Mouse (Mus musculus): ENCODE measurements around the gene Nup214.

Gene Nup214

DNA sequence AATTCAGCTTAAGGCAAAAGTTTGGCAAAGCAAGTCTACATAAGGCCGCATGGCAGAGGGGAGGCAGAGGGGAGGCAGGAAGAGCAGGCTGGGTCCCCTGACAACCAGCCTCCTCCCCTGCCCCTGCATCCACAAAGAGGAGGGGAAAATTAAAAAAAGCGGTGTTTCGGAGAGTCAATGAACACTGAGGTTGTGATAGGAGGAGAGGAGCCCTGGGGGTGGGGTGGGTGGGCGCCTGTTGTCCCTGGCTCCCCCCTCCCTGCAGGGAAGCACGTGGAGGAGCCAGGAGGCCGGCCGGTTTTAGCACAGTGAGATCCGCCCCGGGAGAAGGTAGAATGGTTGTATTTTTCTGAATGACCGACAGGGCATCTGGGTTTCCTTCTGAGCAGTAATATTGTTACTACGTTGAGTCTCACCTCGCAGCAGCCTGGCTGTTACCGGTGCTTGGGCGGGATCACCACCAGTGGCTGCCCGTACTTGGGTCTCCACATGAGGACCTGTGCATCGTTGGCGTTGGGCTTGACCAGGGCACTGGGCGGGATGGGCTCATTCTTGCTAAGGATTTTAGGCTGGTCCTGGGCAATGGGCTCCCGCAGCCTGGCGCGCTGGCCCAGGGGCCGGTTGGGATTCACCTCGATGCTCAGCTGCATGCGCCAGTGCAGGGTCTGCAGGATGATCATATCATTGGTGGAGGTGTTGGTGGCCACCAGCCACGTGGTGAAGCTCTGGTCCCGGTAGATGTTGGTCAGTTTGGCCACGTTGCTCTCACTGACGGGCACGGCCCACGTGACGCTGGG, 94.8 kb downstream of the Nup214 start:
- DNase-seq (ENCODE audit: inconsistent ontology term) = no peak

DNA sequence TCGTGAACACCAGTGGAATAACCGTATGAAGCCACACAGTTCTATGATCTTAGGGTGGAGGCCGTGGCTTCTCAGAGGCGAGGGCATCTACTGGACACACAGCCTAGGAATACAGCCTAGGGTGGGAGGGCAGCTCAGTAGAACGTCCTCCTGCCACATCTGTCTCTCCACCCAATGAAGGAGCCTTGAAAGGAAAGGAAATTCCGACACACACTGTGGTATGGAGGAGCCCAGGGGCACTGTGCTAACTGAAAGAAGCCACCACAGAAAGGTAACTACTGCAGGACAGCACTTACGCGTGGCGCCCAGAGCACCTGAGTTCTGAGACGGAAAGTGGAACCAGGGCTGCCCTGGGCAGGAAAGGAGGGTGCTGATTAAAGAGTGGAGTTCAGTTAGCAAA, 96.5 kb downstream of the Nup214 start:
- no peak for DNase-seq (ENCODE audit: inconsistent ontology term)

DNA sequence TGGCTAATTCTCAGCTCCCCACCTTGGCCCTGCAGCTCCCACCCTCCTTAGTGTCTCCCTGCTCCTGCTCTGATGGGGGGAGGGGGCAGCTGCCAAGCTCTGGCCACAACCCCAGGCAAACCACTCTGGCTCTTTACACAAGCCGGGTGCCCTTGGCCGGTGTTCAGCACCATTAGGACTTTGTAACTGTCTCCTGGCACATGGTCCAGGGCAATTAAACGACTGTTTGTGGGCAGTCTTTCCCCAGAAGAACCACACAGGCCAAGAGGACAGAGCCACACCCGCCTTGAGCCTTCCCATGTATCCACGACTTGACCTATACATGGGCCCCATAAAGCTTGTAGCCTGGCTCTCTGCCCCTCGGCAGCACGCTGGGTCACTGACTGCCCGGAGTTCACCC, 100.2 kb downstream of the Nup214 start:
- DNase-seq (ENCODE audit: inconsistent ontology term) = peak; percentile 73

DNA sequence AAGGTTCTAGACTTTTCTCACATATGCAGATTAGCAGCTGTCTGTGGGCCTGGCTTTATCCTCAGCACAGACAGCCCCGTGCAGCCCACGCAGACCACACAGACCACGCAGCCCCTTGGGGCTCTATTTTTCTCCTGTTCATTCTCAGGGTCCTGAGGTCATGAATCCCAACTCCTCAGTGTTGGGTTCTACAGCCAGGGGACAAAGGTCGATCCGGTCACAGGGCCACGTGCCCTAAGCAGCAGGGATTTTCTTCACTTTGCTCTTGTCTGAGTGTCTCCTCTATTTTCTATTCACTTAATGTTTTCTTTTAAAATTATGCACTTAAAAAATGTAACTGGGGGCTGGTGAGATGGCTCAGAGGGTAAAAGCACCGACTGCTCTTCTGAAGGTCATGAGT, 101.1 kb downstream of the Nup214 start:
- no peak for DNase-seq (ENCODE audit: inconsistent ontology term)

DNA sequence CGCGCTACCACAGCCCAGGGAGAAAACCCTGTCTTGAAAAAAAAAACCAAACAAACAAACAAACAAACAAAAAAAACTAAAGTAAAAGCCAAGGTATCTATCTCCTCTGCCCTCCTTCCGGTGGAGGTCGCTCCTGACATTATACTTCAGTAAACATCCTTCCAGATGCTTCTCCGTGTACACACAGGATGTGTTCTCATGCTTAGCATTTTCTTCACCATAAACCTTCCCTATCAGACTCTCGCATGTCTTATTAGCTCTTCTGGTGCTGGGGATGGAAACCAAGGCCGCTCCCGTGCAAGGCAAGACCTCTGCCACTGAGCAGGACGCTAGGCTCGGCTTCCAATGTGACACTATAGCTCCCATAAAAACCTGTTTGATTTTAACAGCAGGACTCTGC, 103.5 kb downstream of the Nup214 start:
- DNase-seq (ENCODE audit: inconsistent ontology term) = no peak

DNA sequence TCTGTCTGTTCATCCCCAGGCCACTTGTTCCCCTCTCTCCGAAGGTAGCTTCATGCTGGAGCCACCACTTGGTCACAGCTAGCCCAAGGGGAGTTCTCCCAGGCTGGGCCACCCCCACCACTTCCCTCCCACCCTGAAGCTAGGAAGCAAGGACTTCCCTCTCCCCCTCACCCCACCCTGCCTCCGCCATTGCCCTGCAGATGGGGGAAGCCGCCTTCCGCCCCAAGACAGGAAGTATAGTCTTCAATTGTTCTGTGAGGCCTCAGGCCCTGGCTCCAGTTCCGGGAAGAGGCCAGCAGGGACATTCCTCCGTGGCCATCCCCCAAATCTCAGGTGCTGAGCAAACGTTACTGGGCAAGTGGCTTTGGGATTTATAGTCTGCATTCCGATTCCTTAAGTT, 104.3 kb downstream of the Nup214 start:
- DNase-seq (ENCODE audit: inconsistent ontology term) = no peak

DNA sequence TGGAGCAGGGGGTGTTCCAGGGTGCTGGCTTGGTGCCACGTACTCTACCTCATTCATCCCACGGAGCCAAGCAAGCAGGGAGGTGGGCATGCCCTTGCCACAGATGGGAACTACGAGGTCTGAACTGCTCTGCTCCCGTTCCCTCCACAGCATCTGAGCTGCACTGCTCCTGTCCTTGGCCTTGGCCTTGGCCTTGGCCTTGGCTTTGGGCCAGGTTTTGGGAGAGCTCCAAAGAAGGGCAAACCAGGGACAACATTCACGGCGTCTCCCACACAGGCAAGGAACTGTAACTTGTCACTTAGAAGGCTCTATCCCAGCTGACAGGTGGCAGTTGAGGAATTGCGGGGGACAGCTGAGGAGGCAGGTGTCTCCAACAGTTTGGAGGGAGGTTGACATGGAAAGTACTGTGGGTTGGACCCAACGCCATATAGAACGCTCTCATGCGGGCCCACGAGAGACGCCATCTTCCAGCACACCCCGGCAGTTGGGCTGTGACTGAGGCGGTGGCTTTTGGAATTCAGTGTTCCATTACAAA, 105.0 kb downstream of the Nup214 start:
- no peak for DNase-seq (ENCODE audit: inconsistent ontology term)

DNA sequence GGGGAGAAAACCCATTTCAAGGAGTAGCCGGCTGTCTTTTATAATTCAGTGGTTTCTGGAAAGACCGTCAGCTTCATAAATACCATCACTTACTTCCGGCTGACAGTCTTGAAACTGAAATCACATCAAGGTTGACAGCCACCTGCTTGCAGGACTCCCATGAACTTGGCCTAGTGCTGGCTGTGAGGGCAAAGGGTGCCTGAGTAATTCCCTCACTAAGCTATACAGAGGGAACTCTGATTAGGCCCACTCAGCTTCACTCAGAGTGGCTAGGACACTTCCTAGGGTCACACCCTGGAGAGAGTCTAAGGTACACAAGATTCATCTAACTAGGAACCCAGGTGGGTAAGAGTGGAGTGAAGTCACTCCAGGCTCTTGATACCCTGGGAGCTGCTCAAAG, 106.4 kb downstream of the Nup214 start:
- DNase-seq (ENCODE audit: inconsistent ontology term) = no peak

DNA sequence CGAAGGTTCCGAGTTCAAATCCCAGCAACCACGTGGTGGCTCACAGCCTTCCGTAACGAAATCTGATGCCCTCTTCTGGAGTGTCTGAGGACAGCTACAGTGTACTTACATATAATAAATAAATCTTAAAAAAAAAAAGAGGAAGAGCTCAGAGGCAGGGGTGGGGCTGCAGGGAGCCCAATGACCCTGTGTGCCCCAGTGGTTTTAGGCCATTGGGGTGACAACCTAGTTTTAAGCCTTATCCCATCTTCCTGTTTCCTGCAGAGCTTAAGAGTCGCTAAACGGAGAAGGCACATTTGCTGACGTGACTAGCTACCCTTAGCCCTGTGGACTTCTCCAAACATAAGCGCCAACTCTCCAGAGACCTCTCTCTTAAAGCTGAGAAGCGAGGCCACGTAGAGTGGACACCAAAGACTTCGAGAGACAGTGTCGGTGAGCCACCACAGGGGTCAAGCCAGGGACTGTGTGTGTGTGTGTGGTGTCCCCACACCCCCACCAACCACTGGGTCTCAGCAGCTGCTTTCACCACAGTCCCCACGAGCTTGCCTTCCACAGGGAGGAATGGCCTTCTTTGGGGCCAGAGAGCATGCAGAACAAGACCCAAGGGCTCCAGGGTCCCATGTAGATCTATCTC, 107.2 kb downstream of the Nup214 start:
- DNase-seq (ENCODE audit: inconsistent ontology term) = no peak

DNA sequence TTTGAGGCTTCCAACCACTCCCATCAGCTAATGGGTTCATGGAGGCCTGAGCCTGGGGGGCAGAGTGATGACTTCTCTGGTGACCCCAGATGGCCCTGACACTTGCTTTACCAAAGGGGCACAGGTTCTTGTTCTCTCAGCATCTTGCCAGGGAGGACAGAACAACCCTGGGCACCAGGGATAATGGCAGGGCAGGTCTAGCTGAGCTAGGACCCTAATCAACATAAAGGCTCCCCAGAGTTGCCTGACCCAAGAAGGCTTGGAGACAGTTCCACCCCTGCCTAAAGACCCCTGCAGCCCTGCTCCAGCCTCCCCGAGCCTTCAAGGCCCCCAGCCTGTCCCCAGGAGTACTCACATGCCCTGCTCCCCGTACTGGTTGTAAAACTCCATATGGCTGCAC, 108.0 kb downstream of the Nup214 start:
- DNase-seq (ENCODE audit: inconsistent ontology term) = no peak

DNA sequence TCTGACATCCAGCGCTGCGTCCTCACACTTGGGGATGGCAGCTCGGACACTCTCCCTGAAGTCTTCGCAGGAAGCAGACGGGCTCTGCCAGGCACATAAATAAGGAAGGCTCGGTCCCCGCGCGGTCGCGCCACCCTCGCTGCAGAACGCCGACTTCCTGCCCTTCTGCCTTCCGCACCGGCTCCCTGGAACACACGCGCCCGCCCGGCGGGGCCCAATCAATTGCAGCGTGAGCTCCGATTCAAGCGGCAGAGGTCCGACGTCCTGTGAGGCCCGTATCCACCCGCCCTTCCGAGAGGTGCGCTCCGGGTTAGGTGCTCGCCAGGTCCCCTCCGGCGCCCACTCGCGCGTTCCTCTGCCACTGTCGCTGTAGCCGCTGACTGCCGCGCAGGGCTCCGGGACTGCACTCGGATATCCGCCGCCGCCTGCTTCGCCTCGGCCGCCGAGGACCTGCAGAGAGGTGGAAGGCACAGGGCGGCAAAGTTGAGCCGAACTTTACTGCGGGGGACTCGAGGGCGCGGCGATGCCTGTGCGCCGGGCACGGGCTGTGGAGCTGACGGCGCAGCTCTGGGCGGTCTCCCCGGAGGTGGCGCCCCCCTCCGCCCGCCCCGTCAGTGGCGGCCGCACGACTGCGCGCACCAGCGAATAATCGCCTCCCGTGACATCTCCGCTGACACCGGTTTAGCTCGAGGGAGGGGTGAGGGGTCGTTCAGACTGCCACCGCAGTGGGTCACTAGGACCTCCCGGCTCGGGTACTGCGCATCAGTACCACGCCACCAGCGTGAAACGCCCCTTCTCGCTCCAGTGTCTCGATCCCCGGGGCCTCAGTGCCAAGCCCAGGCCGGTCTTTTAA, 109.1 kb downstream of the Nup214 start:
- DNase-seq (ENCODE audit: inconsistent ontology term) = peak; percentile 43

DNA sequence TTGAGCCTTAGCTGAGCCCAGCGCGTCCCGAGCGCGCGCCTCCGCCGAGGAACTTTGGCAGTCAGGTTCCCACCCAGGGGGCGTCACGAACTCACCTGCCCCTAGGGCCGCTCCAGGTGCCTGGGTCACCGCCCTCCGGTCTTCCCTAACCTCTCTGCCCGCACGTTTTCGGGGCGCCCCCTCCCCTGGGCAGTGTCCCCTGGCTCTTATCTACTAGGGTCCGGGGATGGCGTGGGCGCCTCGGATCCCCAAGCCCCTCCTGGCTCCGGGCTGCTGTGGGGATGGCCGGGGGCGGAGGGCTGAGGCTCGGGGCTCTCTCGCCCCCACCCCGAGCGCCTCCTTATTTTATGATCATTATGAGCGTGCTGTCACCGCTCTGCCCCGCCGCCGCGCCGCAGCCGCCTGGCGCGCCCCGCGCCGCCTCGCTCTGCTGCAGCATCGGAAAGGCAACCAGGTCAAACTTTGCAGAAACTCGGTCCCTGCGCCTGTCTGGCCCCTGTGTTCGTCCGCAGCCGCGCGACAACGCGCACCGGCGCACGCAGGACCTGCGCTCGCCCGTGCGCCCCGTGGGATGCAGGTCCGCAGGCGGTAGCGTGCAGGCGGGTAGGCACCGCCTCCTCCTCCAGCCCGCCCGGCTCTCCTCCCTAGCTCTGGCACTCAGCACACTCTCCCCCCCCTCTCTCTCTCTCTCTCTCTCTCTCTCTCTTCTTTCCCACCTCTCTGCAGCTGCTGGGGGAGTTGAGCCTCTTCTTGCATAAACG, 110.1 kb downstream of the Nup214 start, which contains the start of gene Fam78a:
Gene Fam78a (minus strand): TSS at position 747 of the 761 bp plus-strand sequence.
- peak; percentile 43 for DNase-seq (ENCODE audit: inconsistent ontology term)

DNA sequence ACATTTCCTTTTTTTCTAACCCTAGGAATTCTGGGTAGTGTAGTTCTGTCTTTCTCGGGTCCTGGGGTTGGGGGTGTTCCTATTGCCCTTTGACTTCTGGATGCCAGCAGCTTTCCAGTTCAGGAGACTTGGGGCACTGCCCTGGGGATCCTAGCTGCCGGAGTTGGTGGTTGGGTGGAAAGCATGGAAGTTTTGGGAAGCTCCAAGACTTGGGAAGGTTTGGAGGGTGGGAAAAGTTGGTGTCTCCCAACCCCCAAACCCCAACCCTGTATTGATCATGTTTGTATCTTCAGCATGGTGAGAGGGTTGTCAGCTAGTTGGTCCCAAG, 110.6 kb downstream of the Nup214 start:
- no peak for DNase-seq (ENCODE audit: inconsistent ontology term)

DNA sequence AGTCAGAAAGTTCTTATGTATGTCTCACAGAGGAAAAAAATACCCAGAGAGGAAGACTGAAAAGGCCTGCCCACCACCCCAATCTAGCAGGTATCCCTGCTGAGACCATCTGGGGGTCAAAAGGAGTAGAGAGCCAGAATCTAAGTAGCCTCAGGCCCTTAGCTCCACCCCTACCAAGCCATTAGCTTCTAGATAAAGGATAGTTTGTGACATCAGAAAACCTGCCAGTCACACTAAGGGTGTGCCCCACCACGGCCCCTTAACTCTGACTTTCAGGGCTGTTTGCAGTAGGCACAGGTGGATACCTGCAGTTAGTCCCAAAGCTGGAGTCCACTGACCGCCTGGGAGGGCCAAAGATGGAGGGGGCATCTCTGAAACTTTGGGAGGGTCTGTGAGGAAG, 111.0 kb downstream of the Nup214 start:
- no peak for DNase-seq (ENCODE audit: inconsistent ontology term)

DNA sequence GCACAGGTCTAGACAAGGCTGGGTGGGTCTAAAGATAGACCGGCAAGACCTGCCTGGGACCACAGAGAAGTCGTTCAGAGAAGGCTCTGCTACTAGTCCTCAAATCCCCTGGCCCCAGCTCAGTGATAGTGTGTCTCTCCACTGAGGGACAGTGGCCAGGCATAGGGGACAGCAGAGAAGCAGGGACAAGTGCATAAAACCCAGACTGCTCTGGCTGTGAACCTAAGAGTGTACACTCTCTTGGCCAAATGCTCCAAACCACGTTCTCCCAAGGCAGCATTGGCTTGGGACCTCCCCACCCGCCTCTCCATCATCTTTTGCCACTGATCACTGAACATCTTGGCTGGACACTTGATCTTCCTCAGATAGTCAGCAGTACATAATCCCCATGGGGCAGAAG, 113.4 kb downstream of the Nup214 start:
- DNase-seq (ENCODE audit: inconsistent ontology term) = no peak

DNA sequence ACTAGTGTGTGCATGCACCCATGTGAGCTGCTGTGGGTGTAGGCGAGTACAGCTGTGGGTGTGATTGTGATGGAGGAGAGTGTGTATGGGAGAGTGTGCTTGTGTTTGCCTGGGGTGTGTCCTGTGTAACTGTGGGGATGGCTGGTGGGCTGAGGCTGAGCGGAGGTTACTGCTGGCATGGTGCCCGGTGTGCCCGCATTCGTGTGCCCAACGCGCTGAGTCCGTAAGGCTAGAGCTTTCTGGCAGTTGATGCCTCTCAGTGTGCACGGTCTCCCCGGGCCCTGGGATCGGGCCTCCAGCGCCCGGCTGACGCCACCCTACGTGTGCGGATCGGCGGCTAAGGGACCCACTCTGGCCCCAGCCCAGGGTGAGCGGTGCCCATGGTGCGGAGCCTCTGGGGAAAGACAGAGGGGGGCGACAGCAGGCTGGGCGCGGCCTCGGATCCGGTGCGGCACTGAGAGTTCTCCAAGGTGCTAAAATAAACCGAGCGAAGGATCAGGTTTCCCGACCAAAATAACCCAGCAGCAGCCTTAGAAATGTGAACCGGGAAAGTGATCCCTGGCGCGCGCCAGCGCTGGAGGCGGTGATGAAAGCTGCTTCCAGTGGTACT, 114.2 kb downstream of the Nup214 start:
- DNase-seq (ENCODE audit: inconsistent ontology term) = peak; percentile 36

DNA sequence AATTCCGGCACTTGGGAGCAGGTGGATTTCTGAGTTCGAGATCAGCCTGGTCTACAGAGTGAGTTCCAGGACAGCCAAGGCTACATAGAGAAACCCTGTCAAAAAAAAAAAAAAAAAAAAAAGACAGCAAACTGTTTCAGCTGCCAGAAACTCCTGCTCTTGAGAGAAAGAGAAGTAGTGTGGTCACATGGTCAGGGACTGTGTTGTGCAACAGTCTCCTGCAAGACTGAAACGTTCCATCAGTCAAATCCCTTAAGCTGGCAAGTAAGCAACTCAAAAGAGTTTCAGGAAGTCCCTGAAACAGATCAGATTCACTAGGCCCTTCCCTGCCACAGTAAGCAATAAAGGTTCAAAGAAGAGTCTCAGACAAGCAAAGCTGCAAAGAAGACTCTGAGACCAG, 115.4 kb downstream of the Nup214 start:
- no peak for DNase-seq (ENCODE audit: inconsistent ontology term)

DNA sequence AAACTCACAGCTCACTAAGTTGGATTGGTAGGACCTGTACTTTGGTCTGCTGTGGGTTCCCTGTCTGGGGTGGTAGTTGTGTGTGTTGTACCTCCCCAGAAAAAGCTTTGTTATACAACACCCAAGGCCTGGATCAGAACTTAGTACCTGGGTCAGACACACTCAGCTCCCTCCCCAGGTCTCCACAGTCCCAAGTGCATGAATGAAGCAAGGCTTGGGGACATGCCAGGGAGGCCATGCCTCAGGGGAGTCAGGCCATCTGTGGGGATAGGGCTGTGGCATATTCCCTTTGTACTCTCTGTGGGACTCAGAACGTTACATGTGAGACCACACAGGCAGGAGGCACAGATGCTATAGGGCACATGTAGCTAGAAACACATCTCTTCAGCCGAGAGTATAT, 115.9 kb downstream of the Nup214 start:
- DNase-seq (ENCODE audit: inconsistent ontology term) = no peak

DNA sequence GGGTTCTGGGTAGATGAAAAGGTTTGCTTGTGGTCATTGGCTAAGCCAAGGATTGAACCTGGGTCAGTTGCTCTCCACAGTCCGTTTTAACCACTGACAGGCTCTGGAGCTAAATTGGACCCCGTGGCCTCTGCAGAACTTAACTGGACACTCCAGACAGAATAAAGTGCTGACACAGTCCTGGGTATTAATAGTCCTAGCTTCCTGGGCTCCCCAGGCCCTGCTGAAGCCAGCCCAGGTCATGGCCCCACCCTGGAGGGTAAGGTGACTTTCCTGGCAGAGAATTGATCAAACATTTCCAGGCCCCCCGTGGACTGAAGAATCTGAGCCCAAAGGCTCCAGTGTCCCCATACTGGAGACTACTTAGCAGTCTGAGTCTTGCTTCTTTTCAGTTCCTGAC, 117.7 kb downstream of the Nup214 start:
- DNase-seq (ENCODE audit: inconsistent ontology term) = no peak

DNA sequence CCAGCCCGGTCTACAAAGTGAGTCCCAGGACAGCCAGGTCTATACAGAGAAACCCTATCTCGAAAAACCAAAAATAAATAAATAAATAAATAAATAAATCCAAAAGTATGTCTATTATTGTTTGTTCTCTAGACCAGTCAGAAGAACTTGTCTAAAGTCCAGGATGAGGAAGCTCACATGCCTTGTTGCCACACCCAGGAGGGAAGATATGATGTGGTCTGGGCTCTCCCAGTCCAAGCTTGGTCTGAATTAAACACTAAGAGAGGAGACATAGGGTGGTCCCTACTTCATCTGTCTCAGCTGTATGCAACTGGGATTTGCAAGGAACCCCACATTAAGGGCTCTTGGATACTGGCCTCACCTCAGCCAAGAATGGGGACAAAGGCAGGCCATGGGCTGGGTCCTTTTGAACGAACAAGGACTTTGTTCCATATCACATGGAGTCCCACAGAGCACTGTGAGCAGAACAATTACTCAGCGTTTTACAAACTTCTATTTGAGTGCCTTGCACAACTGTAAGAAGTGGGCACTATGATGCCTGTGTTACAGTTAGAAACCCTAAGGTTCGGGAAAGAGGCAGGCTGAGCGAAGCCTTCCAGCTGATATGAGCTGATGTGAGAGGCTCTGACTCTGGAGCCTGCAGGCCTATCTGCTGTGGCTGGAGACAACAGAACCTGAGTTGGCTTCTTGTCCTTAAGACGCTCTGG, 119.9 kb downstream of the Nup214 start:
- DNase-seq (ENCODE audit: inconsistent ontology term) = no peak

All from Muller cell, postnatal 12 days (primary cell).